Mouse (Mus musculus) heart, postnatal 4 days (tissue): ENCODE results near the gene Tjp3. TPM values are rescaled to one million over a fixed set of nuclear protein-coding genes. Genes with fewer than 3 reads are reported as not detected.

Experiments
- DNase-seq: peaks from one replicate; pipeline ENCODE4 v3.0.0; 2021
- total RNA-seq, 2 experiments: library from RNA; stranded (reverse); gene quantifications; 2 replicates each; pipeline ENCODE4 v1.2.3; 2021

Gene Tjp3
- total RNA-seq, result under 1 TPM in 1 of 2 experiments, not detected in 1; 0.50 TPM

GRCm38 (mm10) chr10:81291511-81292104, at the start of gene Tjp3:
Tjp3 (minus strand) TSS chr10:81291581.
- DNase-seq, result no peak

GRCm38 (mm10) chr10:81340551-81341332, 49.4 kb upstream of the Tjp3 start:
- DNase-seq, result no peak

GRCm38 (mm10) chr10:81336558-81336957, 45.2 kb upstream of the Tjp3 start:
- no peak for DNase-seq

GRCm38 (mm10) chr10:81335393-81336340, 44.3 kb upstream of the Tjp3 start:
- DNase-seq, result peak; percentile 68

- DNase-seq, result no peak
These were observed 42.9 kb upstream of the Tjp3 start for GRCm38 (mm10) chr10:81334324-81334723.

- no peak for DNase-seq
These were observed 40.9 kb upstream of the Tjp3 start for GRCm38 (mm10) chr10:81332277-81332676.

- peak; percentile 66 for DNase-seq
These were observed 38.6 kb upstream of the Tjp3 start for GRCm38 (mm10) chr10:81330007-81330406.

GRCm38 (mm10) chr10:81329194-81329975, 38.0 kb upstream of the Tjp3 start:
- peak; percentile 72 for DNase-seq

GRCm38 (mm10) chr10:81328386-81328785, 37.0 kb upstream of the Tjp3 start, which contains the start of gene Tbxa2r:
Tbxa2r (plus strand) TSS chr10:81328731.
- peak; percentile 74 for DNase-seq

- DNase-seq, result no peak
These were observed 36.6 kb upstream of the Tjp3 start for GRCm38 (mm10) chr10:81327959-81328358.

- DNase-seq, result peak; percentile 67
These were observed 35.5 kb upstream of the Tjp3 start for GRCm38 (mm10) chr10:81326858-81327257.

GRCm38 (mm10) chr10:81325781-81326180, 34.4 kb upstream of the Tjp3 start:
- no peak for DNase-seq

GRCm38 (mm10) chr10:81325176-81325575, 33.8 kb upstream of the Tjp3 start:
- no peak for DNase-seq

GRCm38 (mm10) chr10:81323791-81324530, 32.6 kb upstream of the Tjp3 start:
- no peak for DNase-seq

- DNase-seq, result no peak
These were observed 31.9 kb upstream of the Tjp3 start for GRCm38 (mm10) chr10:81323141-81323775.

- DNase-seq, result no peak
These were observed 31.1 kb upstream of the Tjp3 start for GRCm38 (mm10) chr10:81322444-81322843.

GRCm38 (mm10) chr10:81321436-81321835, 30.1 kb upstream of the Tjp3 start:
- DNase-seq, result no peak

- peak; percentile 99 for DNase-seq
These were observed 29.4 kb upstream of the Tjp3 start, which contains the start of gene Cactin for GRCm38 (mm10) chr10:81320550-81321347. Cactin (plus strand) TSS chr10:81321103.

GRCm38 (mm10) chr10:81319741-81320549, 28.6 kb upstream of the Tjp3 start:
- DNase-seq, result peak; percentile 97
